Mouse (Mus musculus): ENCODE measurements around the gene Ncor2. TPM values are rescaled to one million over a fixed set of nuclear protein-coding genes. Genes with fewer than 3 reads are reported as not detected.

Gene Ncor2
- polyA plus RNA-seq, 2 experiments from 2014 or later, result 4.0 to 6.1 TPM

- ATAC-seq, result no peak
These were observed 55.0 kb downstream of the Ncor2 start for GRCm38 (mm10) chr5:125124002-125124401.

- ATAC-seq, result no peak
These were observed 55.8 kb downstream of the Ncor2 start for GRCm38 (mm10) chr5:125123206-125123605.

DNA sequence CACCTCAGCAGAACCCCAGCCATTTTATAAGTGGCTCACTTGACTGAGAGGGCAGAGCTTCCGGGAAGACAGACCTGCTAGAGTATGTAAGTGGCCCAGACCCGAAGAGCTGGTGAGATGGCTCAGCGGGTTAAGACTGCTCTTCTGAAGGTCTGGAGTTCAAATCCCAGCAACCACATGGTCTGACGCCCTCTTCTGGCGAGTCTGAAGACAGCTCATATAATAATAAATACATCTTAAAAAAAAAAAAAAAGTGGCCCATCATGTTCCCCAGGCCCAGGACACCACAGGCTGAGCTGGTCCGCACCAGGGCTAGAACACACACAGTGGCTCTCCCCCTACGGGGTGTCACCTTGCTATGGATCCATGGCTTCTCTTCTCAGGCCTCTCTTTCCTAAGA lies 56.5 kb downstream of the Ncor2 start:
- no peak for ATAC-seq

DNA sequence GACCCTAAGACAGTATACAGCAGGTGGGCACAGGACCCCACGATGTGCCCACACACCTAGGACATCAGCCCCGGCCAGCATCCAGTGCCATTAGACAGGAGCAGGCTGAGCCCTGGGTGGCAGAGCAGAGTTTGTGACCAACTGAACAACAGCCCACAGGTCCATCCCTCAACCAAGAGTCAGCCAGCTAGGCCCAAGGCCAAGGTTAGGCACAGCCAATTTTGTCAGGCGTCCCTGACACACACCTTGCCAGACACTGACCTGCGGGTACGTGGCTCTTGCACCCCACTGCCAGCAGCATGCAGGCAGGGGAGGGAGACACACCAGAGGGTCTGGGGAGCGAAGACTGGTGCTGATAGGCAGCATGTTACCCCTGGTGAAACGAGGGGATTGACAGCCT lies 57.0 kb downstream of the Ncor2 start:
- no peak for ATAC-seq

GRCm38 (mm10) chr5:125120517-125121303 lies 58.3 kb downstream of the Ncor2 start:
- no peak for ATAC-seq

- no peak for ATAC-seq
These were observed 61.8 kb downstream of the Ncor2 start for GRCm38 (mm10) chr5:125117238-125117637.

DNA sequence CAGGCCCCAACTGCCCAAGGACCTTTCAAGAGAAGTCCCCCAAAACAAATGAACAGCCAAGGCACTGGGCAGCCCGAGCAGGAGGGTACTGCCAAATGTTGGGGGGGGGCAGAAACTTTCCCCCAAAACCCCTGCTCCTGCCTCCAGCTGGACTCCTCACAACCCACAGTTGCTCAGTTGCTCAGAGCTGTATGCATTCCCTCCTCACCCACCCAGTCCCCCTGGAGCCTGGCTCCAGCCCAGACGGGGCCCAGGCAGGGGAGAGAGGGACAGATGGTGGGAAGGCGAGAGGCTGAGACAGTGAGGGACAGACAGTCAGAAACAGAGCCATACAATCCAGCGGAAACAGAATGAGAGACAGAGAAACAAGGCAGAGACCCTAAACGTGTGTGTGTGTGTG lies 66.0 kb downstream of the Ncor2 start:
- ATAC-seq, result no peak

- no peak for ATAC-seq
These were observed 66.4 kb downstream of the Ncor2 start for GRCm38 (mm10) chr5:125112588-125112987.

GRCm38 (mm10) chr5:125111137-125111536 lies 67.9 kb downstream of the Ncor2 start:
- ATAC-seq, result no peak

DNA sequence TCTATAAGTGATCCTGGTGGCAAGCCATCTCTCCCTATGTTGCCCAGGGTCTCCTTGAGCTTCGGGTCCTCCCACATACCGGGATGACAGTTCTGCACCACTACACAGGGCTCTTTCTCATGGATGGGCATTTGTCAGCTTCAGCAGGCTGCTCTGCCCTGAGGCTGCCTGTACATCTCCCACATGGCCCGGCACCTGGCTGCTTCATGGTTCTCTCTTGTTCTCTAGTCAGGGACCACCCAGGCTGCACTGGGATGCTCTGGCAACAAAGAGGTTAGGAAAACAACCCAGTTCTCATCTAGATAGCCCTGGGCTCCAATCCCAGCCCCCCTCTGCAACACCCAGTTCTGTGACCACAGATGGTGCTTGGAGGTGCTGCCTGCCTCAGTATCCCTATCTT lies 68.3 kb downstream of the Ncor2 start:
- ATAC-seq, result no peak

DNA sequence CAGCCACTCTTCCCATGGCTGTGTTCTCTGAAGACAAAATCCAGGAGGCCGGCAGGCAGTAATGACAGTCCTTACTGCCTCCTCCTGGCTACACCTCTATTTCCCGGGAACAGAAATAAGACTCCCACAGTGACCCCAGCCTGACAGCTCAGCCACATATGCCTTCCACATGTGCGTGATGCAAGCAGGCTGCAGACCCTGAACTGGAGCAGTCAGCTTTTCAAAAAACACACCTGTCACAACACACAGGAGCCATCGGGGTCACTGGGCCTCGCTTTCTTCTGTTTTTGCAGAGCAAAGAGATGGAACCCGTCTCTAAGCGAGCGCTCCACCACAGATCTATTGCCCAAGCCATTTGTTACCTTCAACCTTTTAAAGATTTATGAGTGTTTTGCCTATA lies 68.8 kb downstream of the Ncor2 start:
- ATAC-seq, result no peak

DNA sequence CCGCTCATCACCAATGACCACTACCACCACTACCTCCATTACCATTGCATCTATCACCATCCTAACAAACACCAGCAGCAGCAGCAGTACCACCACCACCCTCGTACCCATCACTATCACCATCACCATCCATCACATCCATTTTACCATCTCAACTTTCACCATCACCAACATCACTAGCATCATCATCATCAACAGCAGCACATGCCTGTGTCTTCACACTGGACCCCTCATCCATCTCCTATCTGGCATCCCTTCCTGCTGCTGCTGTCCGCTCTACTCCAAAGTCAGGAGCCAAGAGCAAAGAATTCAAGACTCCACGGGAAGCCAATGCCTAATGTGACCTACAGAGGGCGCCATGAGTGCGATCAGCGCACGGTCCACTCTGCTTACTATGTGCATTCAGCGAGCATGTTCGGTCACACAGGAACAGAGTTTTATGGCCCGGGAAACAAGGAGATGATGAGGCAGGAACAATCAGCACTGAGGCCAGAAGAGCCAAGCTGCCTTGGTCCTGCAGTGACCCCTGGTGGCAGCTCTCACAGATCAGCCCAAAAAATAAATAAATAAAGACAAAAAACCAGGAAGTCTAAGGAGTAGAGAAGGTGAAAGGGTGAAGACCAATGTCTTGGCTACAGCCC lies 71.9 kb downstream of the Ncor2 start:
- ATAC-seq, result no peak

DNA sequence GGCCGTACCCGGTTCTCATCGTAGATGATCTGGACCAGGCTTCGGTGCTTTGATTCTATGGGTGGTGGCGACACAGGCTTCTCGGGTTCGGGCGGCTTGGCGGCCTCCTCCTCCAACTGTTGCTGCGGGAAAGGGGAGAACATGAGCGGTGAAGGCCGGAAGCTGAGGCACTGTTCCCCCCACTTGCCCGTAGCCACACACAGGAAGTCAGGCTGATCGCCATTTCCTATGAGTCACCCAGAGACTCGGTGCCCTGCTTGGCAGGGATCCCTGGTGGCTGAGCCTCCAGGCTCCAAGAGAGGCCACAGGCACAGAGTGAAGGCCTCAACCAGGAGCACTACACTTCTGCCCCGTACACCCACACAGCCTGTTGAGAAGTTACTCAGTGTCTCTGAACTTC lies 72.8 kb downstream of the Ncor2 start:
- ATAC-seq, result peak; percentile 98

DNA sequence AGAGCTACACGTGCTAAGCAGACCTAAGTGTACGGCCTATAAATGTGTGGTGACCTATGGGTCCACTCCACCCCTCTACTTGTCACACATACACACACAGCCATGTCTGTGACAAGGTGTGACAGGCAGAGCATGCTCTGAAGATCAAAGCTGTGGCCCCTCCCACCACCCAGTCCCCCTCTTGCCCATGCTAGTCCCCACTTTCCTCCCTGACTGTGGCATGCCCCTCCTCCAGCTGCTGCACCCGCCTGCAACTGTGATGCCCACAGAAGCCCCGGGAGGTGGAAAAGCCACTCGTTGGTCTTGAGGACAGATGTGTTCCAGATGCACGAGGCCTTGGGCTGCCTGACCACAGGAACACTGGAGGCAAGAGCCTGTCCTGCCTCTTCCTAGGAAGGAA lies 74.2 kb downstream of the Ncor2 start:
- ATAC-seq, result no peak

DNA sequence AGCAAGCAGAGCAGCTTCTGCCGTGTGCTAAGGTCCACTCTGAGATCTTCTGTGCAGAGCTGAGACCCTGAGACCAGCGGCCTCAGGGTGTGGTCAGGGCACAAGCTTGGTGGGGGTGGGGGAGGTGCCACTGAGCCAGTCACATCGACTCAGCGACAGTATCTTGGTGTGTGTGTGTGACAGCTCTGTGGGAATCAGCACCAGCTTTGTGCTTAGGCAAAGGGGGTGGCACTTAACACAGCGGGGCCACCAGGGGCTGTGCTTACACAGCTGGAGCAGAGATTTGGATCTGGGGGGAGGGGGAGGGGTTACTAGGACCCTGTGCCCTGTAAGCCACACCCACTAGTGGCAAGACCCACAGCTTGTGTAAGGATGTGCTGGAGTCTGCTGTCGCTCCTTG lies 75.6 kb downstream of the Ncor2 start:
- ATAC-seq, result no peak

DNA sequence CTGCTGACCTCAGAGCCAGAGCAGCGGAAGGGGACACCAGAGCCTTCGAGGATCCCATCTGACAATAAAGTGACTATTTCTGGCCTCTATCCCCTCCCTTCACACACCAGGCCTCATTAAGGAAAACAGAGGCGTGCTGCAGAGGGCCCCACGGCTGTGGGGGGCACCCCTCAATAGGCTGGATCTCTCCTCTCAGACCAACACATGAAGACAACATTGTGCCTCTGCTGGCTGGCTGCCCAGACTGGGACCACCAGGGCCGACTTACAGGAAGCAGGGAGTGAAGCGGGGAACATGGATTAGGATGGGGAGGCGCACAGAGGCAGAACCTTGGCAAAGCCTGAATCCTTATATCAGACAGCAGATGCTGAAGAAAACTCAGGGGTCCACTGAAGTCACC lies 76.1 kb downstream of the Ncor2 start:
- ATAC-seq, result no peak

DNA sequence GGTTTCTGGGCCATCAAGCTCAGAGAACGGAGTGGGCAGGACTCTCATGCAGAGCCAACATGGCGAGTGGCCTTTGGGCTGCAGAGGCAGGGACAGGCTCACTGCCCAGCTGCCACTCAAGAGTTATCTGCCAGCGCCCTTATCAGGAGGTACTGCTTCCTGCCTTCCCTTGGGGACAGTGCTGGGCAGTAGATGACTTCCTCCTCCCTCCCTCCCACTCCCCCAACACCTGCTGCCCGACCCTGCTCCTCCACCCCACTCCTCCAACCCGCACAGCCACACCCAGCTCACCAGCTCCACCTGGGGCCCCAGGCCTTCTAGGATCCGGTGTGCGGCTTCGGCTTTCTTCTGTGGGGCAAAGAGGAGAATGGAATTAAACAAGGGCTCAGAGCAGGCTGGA lies 76.7 kb downstream of the Ncor2 start:
- ATAC-seq, result no peak

- ATAC-seq, result no peak
These were observed 79.2 kb downstream of the Ncor2 start for GRCm38 (mm10) chr5:125099785-125100350.

DNA sequence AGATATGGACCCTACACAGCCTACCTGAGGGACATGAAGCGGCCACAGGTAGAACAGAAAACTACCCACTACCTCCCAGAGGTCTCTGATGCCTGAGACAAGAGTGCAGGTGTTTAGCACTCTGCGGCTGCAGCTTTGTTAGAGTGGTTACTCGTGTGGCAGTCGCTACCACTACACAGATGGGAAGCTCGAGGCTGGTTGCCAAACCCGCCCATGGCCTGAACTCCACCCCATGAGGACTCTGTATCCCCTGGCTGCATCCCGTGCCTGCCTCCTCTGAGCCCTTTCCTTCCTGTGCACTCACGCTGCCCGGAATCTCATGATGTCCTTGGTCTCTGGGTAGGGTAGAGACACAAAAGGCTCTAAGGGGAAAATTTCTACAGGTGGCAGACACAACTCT lies 80.3 kb downstream of the Ncor2 start:
- ATAC-seq, result no peak

DNA sequence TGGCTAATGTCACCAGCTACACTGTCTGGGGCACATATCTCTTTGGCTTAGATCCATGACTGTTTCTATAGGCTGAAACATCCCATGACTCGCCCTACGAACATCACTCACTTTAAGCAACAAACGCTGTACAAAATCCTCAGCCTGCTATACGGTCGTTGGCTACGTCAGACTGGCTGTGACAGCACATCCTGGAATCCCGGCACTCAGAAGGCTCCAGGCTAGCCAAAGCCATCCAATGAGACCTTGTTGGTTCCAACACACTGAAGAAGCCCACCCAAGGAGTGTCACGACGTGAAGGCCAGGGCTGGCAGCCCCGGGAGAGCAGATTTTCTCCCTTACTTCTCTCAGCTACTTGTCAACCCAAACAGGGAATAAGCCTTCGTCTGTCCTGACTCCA lies 82.7 kb downstream of the Ncor2 start:
- no peak for ATAC-seq

- ATAC-seq, result no peak
These were observed 83.4 kb downstream of the Ncor2 start for GRCm38 (mm10) chr5:125095525-125096175.

DNA sequence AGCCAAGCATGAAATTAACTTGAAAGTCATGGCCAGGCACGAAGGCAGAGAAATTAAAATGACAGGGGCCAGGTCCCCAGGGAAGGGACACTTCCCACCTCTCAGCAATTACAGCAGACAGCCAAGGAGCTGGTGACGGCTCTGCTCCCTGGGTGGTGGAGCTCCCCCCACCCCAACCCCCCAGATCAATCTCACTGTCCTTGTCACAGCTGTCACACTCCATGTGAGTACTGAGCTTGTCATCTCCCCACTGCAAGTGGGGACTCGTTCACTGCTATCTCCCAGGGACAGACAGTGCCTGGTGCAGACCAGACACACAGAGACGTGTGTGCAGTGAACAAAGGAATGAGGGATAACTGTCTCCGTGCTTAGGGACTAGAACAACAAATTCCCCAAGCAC lies 85.2 kb downstream of the Ncor2 start:
- no peak for ATAC-seq

DNA sequence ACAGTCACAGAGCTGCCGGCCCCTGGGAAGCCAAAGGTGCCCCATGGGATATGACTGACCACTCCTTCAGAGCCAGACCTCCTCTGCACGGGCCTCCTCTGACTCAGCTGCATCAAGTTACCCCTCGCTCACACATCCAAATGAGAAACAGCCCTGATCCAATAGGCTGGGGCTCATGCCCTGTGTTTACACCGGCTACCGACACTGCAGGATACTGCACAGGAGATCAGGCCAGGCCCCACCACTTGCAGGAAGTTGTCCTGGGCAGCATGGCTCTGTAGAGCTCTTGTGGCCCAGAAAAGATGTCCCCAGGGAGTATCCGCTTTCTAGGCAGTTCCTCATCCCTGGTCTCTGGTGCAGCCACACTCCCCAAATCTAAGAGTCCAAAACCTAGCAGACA lies 90.9 kb downstream of the Ncor2 start:
- ATAC-seq, result no peak

Measured in CD4-positive, CD25-positive, alpha-beta regulatory T cell, adult 4 months (primary cell).